Mouse (Mus musculus) liver, postnatal 0 days (tissue): Measurements from ENCODE around the gene Yif1a.

Experiments
- CTCF ChIP-seq: sonication (generic); IDR thresholded peaks from 2 replicates; pipeline ENCODE4 v1.5.1; 2016; ENCODE audit warnings: antibody characterized with exemption, low read depth
- EP300 ChIP-seq: IDR thresholded peaks from 2 replicates; pipeline ENCODE4 v1.6.1; 2016; ENCODE audit warnings: antibody characterized with exemption, low read depth, mild to moderate bottlenecking

DNA sequence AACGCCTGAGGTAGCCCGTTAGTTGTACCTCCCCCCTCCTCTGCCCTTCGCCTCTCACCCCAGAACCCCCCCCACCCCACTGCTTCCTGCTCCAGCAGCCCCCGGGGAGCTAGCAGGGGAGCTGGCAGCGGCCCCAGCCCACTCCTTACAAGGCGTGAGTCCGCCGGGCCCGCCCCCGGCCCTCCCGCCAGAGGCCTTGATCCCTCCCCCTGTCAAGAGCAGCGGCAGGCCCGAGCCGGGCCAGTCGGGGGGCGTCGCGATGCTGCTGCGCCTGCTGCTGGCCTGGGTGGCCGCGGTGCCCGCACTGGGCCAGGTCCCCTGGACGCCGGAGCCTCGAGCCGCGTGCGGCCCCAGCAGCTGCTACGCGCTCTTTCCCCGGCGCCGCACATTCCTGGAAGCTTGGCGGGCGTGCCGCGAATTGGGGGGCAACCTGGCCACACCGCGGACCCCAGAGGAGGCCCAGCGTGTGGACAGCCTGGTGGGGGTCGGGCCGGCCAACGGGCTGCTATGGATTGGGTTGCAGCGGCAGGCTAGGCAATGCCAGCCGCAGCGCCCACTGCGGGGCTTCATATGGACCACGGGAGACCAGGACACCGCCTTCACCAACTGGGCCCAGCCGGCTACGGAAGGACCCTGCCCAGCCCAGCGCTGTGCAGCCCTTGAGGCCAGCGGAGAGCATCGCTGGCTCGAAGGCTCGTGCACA lies 20.3 kb upstream of the Yif1a start, which contains the start of gene Cd248:
- TF ChIP-seq CTCF = no peak
- no peak for TF ChIP-seq EP300
